Mouse (Mus musculus): Measurements from ENCODE around the gene Zfp709. TPM values are rescaled to one million over a fixed set of nuclear protein-coding genes. Genes with fewer than 3 reads are reported as not detected.
"Not testable (repeated sequence)": the region's sequence is repeated elsewhere in the genome, so short reads cannot be mapped to it uniquely, and the experiment has no call there.

Gene Zfp709
- polyA plus RNA-seq, 1 experiment from 2014 or later = 5.3 TPM

- H3K9me3 ChIP-seq; H3K9ac ChIP-seq; H3K27ac ChIP-seq; H3K4me2 ChIP-seq; H3K36me3 ChIP-seq; ATAC-seq (ENCODE audit: insufficient read depth, low FRiP score, low read depth); H3K4me3 ChIP-seq (replicated peaks); H3K4me1 ChIP-seq; H3K27me3 ChIP-seq (replicated peaks): not testable (repeated sequence)
Observed at GRCm38 (mm10) chr8:71862038-71862437, 19.8 kb upstream of the Zfp709 start.

- not testable (repeated sequence) for H3K27me3 ChIP-seq (replicated peaks); H3K4me2 ChIP-seq; H3K36me3 ChIP-seq; H3K4me1 ChIP-seq; H3K9ac ChIP-seq; H3K27ac ChIP-seq; H3K9me3 ChIP-seq; H3K4me3 ChIP-seq (replicated peaks); ATAC-seq (ENCODE audit: insufficient read depth, low FRiP score, low read depth)
- WGBS = 55% methylated on average over 11 of the region's 11 CpGs
Observed at GRCm38 (mm10) chr8:71900666-71901065, 18.8 kb downstream of the Zfp709 start.

DNA sequence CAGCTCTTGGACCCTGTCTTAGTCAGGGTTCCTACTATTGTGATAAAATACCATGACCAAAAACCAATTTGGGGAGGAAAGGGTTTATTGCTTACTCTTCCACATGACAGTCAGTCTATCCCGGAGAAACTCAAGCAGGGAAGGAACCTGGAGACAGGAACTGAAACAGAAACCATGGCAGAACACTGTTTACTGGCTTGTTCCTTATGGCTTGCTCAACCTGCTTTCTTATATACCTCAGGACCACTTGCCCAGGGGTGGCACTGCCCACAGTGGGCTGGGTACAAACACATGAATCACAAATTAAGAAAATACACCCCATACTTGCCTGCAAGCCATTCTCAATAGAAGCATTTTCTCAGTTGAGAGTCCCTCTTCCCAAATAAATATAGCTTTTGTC lies 21.3 kb downstream of the Zfp709 start:
- H3K4me3 ChIP-seq (replicated peaks); H3K9ac ChIP-seq; H3K4me2 ChIP-seq; H3K4me1 ChIP-seq; ATAC-seq (ENCODE audit: insufficient read depth, low FRiP score, low read depth); H3K27me3 ChIP-seq (replicated peaks); H3K27ac ChIP-seq; H3K9me3 ChIP-seq; H3K36me3 ChIP-seq: not testable (repeated sequence)
- WGBS = 65% methylated on average over 1 of the region's 1 CpGs

DNA sequence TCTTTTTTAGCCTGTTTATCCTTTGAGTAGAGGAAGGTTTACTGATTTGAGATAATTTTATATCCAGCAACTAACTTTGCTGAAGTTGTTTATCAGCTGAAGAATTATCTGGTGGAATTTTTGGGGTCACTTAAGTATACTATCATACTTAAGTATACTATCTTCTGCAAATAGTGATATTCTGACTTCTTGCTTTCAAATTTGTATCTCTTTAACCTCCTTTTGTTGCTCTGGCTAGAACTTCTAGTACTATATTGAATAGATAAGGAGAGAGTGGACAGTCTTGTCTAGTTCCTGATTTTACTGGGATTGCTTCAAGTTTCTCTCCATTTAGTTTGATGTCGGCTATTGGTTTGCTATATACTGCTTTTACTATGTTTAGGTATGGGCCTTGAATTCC lies 25.0 kb downstream of the Zfp709 start:
- H3K9me3 ChIP-seq = no peaks in the 10 kb centered on the region
- H3K27me3 ChIP-seq (replicated peaks) = no peaks in the 10 kb centered on the region
- no peak overlapping the region for H3K4me3 ChIP-seq (replicated peaks)
- no peak overlapping the region for H3K4me2 ChIP-seq
- no peak overlapping the region for H3K27ac ChIP-seq
- no peaks in the 10 kb centered on the region for H3K4me1 ChIP-seq
- WGBS = 92% methylated on average over 1 of the region's 1 CpGs
- no peak for ATAC-seq (ENCODE audit: insufficient read depth, low FRiP score, low read depth)
- no peak overlapping the region for H3K9ac ChIP-seq
- H3K36me3 ChIP-seq = no peaks in the 10 kb centered on the region

DNA sequence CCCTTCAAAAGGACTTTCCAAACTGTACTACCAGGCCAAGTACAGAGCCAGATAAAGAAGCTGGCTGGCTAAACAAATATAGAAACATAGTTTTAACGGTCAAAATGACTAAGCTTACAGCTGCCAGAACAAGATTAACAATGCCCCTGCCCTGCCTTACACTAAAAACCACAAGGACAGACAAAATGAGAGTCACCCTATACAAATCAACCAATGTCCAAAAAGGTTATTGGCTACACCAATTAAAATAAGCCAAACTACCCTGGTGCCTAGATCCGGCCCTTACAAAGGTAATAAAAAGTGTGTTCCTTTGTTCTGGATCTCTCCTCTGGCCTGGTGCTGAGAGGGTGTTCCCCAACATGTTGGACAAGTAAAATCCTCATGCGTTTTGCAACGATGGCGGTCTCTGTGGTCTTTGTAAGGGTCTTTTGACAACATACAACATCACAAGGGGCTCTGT lies 26.0 kb downstream of the Zfp709 start:
- H3K9me3 ChIP-seq = no peaks in the 10 kb centered on the region
- H3K4me1 ChIP-seq = no peaks in the 10 kb centered on the region
- H3K4me2 ChIP-seq = peak overlapping the region; percentile 60
- 93% methylated on average over 5 of the region's 5 CpGs for WGBS
- no peaks in the 10 kb centered on the region for H3K27me3 ChIP-seq (replicated peaks)
- H3K27ac ChIP-seq = peak overlapping the region; percentile 94; the same call in 1 of the 2 replicates
- H3K4me3 ChIP-seq (replicated peaks) = peak overlapping the region; percentile 68
- no peaks in the 10 kb centered on the region for H3K36me3 ChIP-seq
- ATAC-seq (ENCODE audit: insufficient read depth, low FRiP score, low read depth) = no peak
- no peak overlapping the region for H3K9ac ChIP-seq

DNA sequence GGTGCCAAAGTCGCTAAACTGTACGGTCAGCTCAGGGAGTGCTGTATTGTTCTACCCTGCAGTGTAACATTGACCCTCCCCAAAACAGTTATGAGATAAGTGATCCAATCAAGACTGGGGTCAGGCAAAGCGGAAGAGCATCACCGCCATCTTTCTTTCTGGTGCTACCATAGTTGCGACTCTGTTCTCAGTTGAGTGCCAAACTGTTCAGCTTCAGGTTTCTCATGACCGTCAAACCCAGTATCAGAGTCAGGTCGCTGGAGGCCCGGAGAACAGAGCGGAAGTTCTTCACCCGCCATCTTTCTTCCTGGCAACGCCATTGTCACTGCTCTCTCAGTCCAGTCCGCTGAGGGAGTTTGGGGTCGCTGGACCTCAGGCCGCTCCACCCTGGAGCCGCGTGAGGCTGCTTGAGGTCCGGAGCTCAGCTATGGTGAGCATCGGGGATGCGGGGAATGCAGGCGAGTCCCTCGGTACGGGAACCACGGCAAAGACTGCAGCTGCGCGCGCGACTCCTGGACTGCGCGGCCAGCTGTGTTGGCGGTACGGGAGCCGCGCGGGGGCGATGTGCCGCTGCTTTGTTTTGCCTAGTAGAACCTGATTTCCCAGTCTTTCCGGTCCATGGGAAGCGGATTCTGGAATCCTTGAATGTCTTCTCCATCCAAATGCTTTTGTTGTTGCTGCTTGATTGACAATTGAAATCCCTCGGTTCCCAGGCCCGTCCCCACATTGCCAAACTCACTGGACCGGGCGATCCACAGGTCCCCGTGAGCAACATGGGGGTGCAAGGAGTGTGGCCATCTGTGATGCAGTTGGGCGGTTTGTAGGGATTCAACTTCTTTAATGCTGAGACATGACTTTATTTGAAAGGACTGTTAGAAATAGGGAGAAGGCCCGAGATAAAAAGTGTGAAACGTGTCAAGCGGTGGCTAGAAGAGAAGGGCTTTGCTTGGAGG lies 26.8 kb downstream of the Zfp709 start, which contains the start of the genes Zfp882 and Zfp617:
Gene Zfp882 (plus strand): TSS at position 300 of the 953 bp plus-strand sequence.
Gene Zfp617 (plus strand): TSS at position 327 of the 953 bp plus-strand sequence.
- Histone ChIP-seq H3K36me3 (no peaks in the 10 kb centered on the region), H3K4me3 (replicated peaks) (peak within 1 kb of the TSS; percentile 68), H3K9me3 (no peaks in the 10 kb centered on the region), H3K9ac (peak within 1 kb of the TSS; percentile 81), H3K4me1 (no peaks in the 10 kb centered on the region), H3K27me3 (replicated peaks) (no peaks in the 10 kb centered on the region), H3K27ac (peak within 1 kb of the TSS; percentile 94), H3K4me2 (peak within 1 kb of the TSS; percentile 60)
- ATAC-seq (ENCODE audit: insufficient read depth, low FRiP score, low read depth) = peak; percentile 94
- WGBS = 7% methylated on average over 47 of the region's 47 CpGs

DNA sequence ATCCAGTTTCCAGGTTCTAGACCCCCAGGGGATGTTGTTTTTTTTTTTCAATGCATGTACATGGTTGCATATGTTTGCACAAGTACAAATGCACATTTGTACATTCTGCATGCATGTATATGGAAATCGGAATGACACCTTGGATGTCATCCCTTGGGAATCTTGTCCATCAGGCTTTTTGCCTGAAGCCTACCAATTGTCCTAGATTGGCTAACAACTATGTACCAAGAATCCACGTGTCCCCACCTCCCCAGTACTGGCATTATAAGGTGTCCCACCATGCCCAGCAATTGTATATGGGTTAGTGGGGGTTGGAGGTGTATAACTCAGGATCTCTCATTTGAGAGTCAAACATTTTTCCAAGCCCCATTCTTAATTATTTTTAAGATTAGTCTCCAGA lies 30.5 kb downstream of the Zfp709 start:
- no peak overlapping the region for H3K4me3 ChIP-seq (replicated peaks)
- H3K4me1 ChIP-seq = no peaks in the 10 kb centered on the region
- no peak overlapping the region for H3K4me2 ChIP-seq
- no peak overlapping the region for H3K9ac ChIP-seq
- H3K36me3 ChIP-seq = peaks cover 7% of the 10 kb centered on the region; the same call in 1 of the 2 replicates
- H3K27me3 ChIP-seq (replicated peaks) = no peaks in the 10 kb centered on the region
- H3K9me3 ChIP-seq = no peaks in the 10 kb centered on the region
- 87% methylated on average over 2 of the region's 2 CpGs for WGBS
- H3K27ac ChIP-seq = no peak overlapping the region
- no peak for ATAC-seq (ENCODE audit: insufficient read depth, low FRiP score, low read depth)

DNA sequence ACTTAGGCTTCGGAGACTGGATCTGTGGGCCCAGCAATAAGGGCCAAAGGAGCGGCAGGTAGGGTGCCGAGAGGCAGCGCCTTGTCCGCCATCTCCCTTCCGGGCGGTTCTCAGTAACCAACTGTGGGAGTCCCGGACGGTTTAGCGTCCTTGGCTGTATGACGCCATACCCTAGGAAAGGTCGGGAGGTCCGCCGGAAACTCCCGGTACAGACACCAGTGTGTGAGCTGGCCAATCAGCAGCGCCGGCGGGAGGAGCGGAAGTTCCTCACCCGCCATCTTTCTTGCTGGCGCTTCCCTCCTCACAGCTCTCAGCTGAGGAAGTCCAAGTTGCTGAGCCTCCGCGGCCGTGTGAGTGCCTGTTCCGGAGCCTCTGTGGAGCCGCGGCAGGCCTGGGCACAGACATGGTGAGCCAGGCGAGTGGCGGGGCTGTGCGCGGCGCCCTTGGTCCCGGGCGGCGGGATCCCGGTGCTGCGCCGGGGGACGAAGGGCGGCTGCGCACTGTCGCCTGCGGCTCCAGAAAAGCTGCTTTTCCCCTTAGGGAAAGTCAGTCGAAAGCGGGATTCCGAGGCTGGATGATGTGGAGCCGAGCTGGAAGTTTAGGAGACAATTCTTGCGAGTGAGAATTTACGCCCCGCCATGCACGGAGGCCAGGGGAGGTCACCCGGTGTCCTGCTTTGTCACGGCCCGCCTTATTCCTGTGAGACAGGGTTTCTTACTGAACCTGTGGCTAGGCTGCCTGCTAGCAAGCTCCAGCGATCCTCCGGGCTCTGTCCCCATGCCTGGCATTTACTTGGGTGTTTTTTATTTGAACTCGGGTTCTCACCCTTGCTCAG lies 41.0 kb downstream of the Zfp709 start:
- no peaks in the 10 kb centered on the region for H3K4me1 ChIP-seq
- WGBS = under 1% methylated on average over 57 of the region's 57 CpGs
- H3K4me3 ChIP-seq (replicated peaks) = peak overlapping the region; percentile 78
- peak overlapping the region; percentile 98 for H3K27ac ChIP-seq
- no peaks in the 10 kb centered on the region for H3K27me3 ChIP-seq (replicated peaks)
- peak overlapping the region; percentile 88 for H3K9ac ChIP-seq
- peak; percentile 100 for ATAC-seq (ENCODE audit: insufficient read depth, low FRiP score, low read depth)
- no peaks in the 10 kb centered on the region for H3K36me3 ChIP-seq
- no peaks in the 10 kb centered on the region for H3K9me3 ChIP-seq
- H3K4me2 ChIP-seq = peak overlapping the region; percentile 54

GRCm38 (mm10) chr8:71925791-71926190 lies 44.0 kb downstream of the Zfp709 start:
- no peak overlapping the region for H3K4me2 ChIP-seq
- H3K4me1 ChIP-seq = no peaks in the 10 kb centered on the region
- no peaks in the 10 kb centered on the region for H3K27me3 ChIP-seq (replicated peaks)
- no peak overlapping the region for H3K27ac ChIP-seq
- no peak overlapping the region for H3K4me3 ChIP-seq (replicated peaks)
- no peak overlapping the region for H3K9ac ChIP-seq
- 94% methylated on average over 5 of the region's 5 CpGs for WGBS
- ATAC-seq (ENCODE audit: insufficient read depth, low FRiP score, low read depth) = no peak
- no peaks in the 10 kb centered on the region for H3K9me3 ChIP-seq
- peaks cover 17% of the 10 kb centered on the region for H3K36me3 ChIP-seq

DNA sequence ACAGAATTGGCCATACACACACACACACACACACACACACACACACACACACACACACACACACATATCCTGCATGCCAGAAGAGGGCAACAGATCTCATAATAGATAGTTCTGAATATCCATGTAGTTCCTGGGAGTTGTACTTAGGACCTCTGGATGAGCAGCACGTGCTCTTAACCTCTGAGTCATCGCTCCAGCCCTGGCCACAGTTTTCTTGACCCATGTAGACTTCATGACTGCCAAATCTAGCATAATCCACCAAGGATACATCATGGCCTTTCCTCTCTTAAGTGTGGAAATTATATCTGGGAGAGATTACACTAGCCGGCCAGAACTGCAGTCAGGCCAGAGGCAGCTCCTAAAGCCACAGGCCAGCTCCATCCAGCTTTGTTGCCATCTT lies 44.7 kb downstream of the Zfp709 start:
- H3K9ac ChIP-seq = no peak overlapping the region
- H3K27ac ChIP-seq = no peak overlapping the region
- H3K4me1 ChIP-seq = no peaks in the 10 kb centered on the region
- H3K27me3 ChIP-seq (replicated peaks) = no peaks in the 10 kb centered on the region
- H3K36me3 ChIP-seq = peaks cover 24% of the 10 kb centered on the region
- no peak overlapping the region for H3K4me3 ChIP-seq (replicated peaks)
- no peaks in the 10 kb centered on the region for H3K9me3 ChIP-seq
- WGBS = 98% methylated on average over 3 of the region's 3 CpGs
- H3K4me2 ChIP-seq = no peak overlapping the region
- ATAC-seq (ENCODE audit: insufficient read depth, low FRiP score, low read depth) = no peak

- Histone ChIP-seq H3K9me3 (no peaks in the 10 kb centered on the region), H3K4me1 (no peaks in the 10 kb centered on the region), H3K4me3 (replicated peaks) (no peak overlapping the region), H3K4me2 (no peak overlapping the region), H3K9ac (no peak overlapping the region), H3K27me3 (replicated peaks) (no peaks in the 10 kb centered on the region), H3K36me3 (peaks cover 26% of the 10 kb centered on the region), H3K27ac (no peak overlapping the region)
- ATAC-seq (ENCODE audit: insufficient read depth, low FRiP score, low read depth) = no peak
Observed at GRCm38 (mm10) chr8:71927779-71928178, 46.0 kb downstream of the Zfp709 start.

- H3K4me3 ChIP-seq (replicated peaks); H3K4me1 ChIP-seq; H3K27ac ChIP-seq; ATAC-seq (ENCODE audit: insufficient read depth, low FRiP score, low read depth); H3K9ac ChIP-seq; H3K4me2 ChIP-seq; H3K9me3 ChIP-seq; H3K27me3 ChIP-seq (replicated peaks): not testable (repeated sequence)
- H3K36me3 ChIP-seq = peaks cover 11% of the 10 kb centered on the region; the same call in 1 of the 2 replicates
- WGBS = 78% methylated on average over 2 of the region's 2 CpGs
Observed at GRCm38 (mm10) chr8:71938037-71938436, 56.2 kb downstream of the Zfp709 start.
